Mouse (Mus musculus) stomach, postnatal 0 days (tissue): ENCODE data around the gene Rnf19b.

Source experiments
- CTCF ChIP-seq: IDR thresholded peaks from 2 replicates; pipeline ENCODE4 v1.5.1; 2016; ENCODE audit warnings: antibody characterized with exemption, low read depth, mild to moderate bottlenecking, moderate library complexity
- EP300 ChIP-seq: optimal IDR thresholded peaks from 2 replicates; pipeline ENCODE3; 2016; ENCODE audit warnings: antibody characterized with exemption

GRCm38 (mm10) chr4:129058207-129059092, at the start of gene Rnf19b:
- no peak for TF ChIP-seq CTCF
- no peak for TF ChIP-seq EP300
